Mouse (Mus musculus) embryo, embryonic 9.5 days (tissue): ENCODE results near the gene Faap20.
A peak's percentile ranks its signal among the peaks of the same experiment; 100 is the strongest.

Experiments
- DNase-seq: peaks from one replicate; pipeline ENCODE4 v3.0.0-alpha.2; 2017; ENCODE audit errors: extremely low spot score

The Faap20 gene

DNA sequence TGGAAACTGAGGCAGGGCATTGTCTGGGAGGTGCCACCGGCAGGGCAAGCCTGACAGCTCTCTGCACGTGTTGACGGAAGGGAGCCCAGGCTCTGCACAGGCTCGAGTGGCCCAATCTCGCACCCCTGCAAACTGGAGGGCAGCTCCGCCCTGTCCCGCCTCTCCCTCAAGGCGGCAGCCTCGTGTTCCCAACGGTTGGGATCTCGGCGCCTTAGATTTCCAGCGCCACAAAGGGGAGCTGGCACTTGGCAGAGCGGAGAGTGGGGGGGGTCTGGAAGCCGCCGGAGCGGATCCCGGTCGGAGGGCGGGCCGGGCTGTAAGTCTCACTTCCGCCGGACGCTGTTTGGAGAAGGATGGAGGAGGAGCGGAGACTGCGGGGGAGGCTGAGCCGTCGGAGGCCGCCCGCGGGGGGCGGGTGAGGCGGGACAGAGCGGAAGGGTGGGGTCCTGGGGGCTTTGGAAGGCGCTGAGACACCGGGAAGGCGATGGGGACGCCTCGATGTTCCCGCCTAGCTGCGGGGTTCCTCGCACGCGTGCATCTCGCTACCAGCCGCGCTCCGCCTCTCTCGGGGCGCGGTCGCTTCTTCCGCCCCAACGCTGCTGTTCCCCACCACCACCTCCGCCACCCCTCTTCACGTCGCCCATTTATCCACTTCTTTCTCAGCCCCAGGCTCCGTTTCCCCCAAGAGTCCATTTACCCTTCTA lies at the start of gene Faap20:
Faap20 (plus strand) TSS at position 155 of the 704 bp plus-strand sequence.
- DNase-seq: peak; percentile 92

DNA sequence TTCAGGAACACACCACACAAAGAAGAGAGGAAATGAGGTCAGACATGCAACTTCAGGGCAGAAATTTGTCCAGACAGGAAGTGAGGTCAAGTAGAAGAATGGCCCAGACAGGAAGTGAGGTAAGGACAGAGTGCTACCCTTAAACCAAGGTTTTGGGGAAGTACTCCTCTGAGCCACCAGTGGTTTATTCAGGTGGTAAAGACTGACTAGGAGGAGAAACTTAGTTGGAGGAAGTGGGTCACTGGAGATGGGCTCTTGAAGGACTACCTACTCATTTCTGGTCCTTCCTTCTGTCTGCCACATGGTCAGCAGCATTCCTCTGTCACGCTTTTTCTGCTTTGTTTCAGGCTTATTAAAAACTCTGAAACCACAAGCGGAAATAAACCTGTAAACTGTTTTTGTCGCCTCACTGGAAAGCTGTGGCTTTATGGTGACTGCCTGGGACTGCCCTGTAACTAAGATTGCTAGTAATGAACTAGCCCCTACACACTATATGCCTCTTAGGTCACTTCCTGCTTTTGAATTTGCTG lies 48.7 kb upstream of the Faap20 start:
- no peak for DNase-seq

DNA sequence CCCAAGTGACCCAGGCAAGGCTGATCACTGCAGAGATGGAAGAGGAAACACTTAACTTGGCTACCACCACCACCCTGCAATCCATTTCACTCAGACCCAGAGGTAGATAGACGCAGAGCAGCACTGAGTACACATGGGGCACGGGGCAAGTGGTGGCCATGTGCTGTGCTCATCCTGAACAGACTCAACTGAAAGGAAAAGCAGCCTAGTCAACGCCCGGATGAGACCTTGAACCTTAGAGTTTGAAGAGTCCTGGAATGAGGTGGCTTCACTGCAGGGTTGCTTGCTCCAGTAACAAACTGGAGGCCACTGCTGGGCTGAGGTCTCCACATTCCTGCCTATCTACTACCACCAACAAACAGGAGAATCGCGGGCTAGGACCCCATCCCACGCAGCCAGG lies 47.8 kb upstream of the Faap20 start:
- no peak for DNase-seq

DNA sequence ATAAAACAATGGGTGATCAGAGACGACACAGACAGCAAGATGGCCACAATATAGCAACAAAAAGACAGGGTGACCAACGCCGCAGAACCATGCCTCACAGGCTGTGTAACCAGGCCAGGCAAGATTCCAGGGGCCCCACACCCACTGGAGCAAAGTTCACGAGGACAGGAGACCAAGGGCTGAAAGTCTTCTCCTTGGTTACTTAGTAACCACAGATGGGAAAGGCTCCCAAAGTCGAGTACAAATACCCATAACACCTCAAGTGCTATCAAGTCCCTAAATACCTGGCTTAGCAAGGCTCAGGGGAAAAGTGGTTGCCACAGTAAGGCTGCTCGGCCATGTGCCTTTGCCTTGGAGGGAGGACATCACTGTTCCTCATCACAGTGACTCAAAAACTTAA lies 43.7 kb upstream of the Faap20 start:
- DNase-seq: no peak

DNA sequence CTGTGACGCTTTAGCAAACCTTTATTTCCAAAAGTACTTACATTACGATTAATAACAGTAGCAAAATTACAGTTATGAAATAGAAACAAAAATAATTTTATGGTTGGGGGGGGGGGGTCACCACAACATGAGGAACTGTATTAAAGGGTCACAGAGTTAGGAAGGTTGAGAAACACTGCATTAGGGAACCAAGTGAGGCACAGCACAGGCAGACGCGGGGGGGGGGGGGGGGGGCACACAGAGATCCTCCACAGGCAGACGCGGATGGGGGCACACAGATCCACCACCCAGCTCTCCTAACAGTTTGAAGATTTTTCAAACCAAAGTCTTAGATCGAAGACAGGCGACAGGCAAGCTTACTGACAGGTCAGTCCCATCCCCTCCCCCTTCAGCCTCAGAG lies 43.1 kb upstream of the Faap20 start:
- no peak for DNase-seq

DNA sequence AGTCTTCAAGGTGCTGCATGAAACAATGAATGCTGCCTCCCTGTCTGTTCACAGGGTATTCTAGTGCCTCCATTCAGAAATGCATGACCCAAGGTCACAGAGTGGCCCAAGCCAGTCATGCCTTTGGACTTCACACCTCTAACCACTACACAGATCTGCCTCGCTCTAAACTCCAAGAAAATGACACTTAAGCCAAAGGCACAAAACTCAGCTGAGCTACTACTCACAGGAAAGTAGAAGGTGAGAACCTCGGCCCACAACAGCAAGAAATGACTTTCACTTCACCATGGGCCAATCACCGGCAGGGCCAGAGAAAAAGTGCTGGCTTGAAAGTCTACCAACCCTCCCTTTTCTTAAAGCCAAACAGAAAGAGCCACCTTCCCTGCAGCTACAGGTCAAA lies 41.8 kb upstream of the Faap20 start:
- DNase-seq: no peak

GRCm38 (mm10) chr4:155208613-155209012 lies 41.0 kb upstream of the Faap20 start:
- no peak for DNase-seq

GRCm38 (mm10) chr4:155209079-155209478 lies 40.5 kb upstream of the Faap20 start:
- no peak for DNase-seq

DNA sequence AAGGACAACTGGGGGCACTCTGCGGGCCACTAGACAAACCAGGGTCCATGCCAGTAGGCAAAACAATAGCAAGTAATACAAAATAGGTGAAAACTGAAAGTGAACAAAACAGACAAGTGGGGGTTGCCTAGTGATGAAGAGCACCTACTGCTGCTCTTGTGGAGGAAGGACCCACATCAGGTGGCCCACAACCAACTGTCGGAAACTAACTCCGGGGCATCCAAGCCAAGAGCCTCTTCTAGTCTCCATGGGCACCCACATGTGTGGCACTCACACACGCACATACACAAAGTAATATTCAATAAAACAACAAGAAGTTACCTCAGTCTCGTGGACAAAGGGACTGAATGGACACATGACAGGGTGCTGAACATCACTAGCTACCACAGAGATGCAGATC lies 40.1 kb upstream of the Faap20 start:
- DNase-seq: no peak

- no peak for DNase-seq
Observed at GRCm38 (mm10) chr4:155213052-155213751, 36.4 kb upstream of the Faap20 start.

DNA sequence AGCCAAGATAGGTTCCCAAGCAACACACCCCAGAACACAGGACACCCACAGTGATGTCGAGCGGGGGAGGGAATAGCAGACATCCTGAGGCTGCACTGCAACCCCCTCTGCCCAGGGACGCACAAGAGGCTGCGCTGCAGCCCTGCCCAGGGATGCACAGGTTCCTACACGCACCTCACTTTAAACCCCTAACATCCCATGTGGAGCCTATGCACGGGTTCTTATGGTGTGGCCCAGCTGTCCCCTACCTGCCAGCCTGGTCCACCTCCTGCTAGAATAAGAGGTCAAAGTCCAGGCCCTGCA lies 35.9 kb upstream of the Faap20 start:
- DNase-seq: no peak

DNA sequence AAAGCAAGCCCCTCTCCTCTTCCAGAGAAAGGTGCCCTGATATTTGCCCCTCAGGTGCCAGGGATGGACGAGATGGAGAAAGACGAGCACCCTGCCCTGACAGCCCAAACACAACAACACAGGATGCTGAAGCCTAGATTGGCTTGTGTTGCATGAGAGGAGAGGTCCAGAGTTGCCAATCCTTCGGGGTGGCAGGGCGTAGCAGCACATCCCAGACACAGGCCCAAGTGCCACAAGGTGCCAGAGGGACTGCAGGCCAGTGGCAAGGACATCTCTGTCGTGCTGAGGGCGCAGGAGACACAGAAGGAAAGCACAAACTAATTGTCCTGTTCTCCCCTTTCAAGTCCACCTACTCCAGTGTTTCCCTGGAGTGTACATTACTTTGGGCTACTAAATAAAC lies 35.4 kb upstream of the Faap20 start:
- DNase-seq: no peak

- no peak for DNase-seq
Observed at GRCm38 (mm10) chr4:155214793-155215192, 34.8 kb upstream of the Faap20 start.

DNA sequence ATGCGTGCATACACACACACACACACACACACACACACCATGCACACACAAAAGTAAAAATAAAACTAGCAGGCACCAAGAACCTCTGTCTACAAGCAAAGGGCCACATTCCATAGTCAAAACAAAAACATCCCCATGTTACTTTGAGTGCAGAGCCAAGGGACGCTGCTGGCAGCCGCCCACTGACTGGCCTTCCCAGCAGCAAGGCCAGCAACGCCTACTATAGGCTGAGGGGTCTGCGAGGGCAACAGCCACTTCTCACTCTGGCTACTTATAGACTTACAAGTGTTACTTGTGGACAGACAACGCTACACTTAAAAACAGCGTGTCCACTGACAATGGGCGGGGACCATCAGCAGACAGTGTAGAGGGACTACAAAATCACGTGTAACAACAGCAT lies 34.4 kb upstream of the Faap20 start:
- no peak for DNase-seq

- DNase-seq: no peak
Observed at GRCm38 (mm10) chr4:155215773-155216630, 33.6 kb upstream of the Faap20 start.

GRCm38 (mm10) chr4:155217241-155218103 lies 32.1 kb upstream of the Faap20 start:
- DNase-seq: no peak

DNA sequence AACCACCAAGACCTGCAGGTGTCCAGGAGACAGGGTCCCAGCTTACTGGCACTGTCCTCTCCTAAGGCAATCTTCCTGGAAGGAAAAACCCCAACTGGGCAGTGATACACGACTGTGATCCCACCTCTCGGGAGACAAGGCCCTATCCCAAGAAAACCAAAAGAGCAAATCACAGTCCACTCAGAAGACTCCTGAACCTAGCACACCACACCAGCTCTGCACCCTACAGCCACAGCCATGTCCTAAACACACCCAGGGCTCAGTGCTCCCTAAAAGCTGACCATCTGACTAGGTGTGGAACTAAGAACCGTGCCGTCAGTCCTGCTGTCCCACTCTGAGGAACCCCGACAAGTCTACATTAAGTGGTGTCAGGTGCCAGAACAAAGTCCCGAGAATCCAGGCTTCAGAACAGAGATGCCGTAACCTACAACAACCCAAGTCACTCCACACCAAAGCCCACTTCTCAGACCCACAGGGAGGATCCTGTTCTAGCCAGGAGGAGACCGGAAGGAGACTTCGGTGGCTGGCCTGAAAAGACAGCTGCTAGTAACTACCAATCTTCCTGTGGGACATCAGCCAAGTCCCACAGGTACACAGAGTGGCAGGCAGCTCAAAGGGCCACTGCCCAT lies 31.4 kb upstream of the Faap20 start:
- DNase-seq: no peak

GRCm38 (mm10) chr4:155219271-155220212 lies 30.1 kb upstream of the Faap20 start:
- no peak for DNase-seq

- no peak for DNase-seq
Observed at GRCm38 (mm10) chr4:155220213-155221100, 29.1 kb upstream of the Faap20 start.
